Mouse (Mus musculus) retina, postnatal 7 days (tissue): ENCODE measurements around the gene Palm3.
"Not testable (repeated sequence)": the region's sequence is repeated elsewhere in the genome, so short reads cannot be mapped to it uniquely, and the experiment has no call there.

ENCODE experiments used
- DNase-seq: peaks from one replicate; pipeline ENCODE4 v3.0.0-alpha.2; 2012; ENCODE audit warnings: low read depth, low spot score

The Palm3 gene

DNA sequence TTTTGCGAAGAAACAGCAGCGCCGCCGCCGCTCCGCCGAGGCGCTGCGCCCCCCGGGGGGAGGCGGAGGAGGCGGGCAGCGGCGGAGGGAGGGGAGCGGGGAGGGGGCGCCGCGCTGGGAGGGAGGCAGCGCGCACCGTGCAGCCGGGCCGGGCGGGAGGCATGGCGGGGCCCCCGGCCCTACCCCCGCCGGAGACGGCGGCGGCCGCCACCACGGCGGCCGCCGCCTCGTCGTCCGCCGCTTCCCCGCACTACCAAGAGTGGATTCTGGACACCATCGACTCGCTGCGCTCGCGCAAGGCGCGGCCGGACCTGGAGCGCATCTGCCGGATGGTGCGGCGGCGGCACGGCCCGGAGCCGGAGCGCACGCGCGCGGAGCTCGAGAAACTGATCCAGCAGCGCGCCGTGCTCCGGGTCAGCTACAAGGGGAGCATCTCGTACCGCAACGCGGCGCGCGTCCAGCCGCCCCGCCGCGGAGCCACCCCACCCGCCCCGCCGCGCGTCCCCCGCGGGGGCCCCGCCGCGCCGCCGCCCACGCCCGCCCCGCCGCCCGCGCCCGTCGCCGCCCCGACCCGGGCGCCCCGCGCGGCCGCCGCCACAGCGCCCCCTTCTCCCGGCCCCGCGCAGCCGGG is 23.6 kb upstream of the Palm3 start, which contains the start of gene Samd1:
Samd1 (plus strand) TSS at position 162 of the 631 bp plus-strand sequence.
- DNase-seq = no peak

DNA sequence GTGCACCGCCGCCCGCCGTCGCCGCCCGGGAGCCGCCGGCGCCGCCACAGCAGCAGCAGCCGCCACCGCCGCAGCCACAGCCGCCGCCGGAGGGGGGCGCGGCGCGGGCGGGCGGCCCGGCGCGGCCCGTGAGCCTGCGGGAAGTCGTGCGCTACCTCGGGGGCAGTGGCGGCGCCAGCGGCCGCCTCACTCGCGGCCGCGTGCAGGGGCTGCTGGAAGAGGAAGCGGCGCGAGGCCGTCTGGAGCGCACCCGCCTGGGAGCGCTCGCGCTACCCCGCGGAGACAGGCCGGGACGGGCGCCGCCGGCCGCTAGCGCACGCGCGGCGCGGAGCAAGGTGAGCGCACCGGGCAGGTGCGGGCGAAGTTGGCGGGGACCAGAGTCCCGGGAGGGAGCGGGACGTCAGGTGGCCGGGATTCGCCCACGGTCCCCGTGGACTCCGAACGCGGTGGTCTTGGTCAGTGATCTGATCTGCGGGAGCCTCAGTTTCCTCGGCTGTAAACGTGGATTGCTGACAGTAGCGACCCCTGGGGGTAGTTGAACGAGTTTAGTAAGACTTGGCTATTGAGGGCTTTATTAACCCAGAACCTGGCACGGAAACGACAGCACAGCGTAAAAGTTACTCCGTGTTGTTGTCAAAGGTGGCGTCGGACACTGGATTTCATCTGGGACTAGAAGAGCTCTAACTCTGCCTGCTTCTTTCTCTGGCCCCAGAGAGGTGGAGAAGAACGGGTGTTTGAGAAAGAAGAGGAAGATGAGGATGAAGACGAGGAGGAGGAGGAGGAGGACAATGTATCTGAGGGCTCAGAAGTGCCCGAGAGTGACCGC is 22.8 kb upstream of the Palm3 start:
- DNase-seq = no peak

- DNase-seq = no peak
Measured at GRCm38 (mm10) chr8:83999057-83999705, 22.1 kb upstream of the Palm3 start.

DNA sequence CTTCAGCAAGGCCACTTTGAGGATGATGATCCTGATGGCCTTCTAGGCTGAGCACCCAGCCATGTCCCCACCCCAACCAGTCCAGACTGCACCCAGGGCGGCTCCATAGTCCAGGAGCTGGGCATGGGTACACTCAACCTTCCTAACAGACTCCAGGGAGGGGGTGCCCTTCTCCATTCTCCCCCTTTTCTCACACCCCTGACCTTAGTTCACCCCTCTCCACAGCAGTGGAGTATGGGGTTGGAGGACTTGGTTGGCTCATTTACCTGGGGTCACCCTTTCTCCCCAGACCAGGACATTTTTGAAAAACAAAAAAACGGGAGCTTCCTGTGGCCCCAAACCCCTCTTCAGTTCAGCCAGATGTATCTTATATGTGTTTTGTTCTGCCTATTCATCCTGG is 21.4 kb upstream of the Palm3 start:
- no peak for DNase-seq

DNA sequence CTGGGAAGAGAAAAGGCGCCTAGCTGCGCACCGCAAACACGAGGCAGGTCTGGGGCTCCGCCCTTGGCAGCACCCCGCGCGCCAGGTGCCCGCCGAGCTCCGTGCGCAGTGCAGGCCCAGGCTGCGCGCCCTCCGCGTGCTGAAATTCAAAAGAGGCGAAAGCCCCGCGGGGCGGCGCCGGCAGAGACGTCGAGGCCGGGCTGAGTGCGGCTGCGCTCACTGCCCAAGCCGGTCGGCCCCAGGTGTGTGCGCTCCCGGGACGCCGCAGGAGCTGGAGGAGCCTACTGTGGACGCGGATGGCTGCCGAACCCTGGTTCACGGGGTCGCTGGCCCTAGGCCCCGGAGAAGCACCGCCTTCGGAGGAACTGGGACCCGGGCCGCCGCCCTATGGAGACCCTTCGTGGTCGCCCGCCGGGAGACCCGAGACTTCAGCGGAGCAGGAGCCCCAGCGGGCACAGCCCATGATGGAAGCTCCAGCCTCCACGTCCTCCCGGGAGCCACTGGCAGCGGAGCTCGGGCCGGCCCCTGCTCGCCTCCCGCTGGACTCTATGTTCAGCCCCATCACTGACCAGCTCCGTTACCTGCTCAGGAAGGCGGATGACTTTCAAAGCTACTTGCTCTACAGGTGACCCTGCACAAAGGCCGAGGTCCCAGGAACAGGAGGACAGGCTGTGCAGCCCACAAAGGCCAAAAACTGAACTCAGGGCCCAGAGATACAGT is 19.8 kb upstream of the Palm3 start, which contains the start of gene 1700067K01Rik:
1700067K01Rik (plus strand) TSS at position 222 of the 720 bp plus-strand sequence.
- no peak for DNase-seq

GRCm38 (mm10) chr8:84002957-84003611 is 18.2 kb upstream of the Palm3 start:
- DNase-seq = no peak

DNA sequence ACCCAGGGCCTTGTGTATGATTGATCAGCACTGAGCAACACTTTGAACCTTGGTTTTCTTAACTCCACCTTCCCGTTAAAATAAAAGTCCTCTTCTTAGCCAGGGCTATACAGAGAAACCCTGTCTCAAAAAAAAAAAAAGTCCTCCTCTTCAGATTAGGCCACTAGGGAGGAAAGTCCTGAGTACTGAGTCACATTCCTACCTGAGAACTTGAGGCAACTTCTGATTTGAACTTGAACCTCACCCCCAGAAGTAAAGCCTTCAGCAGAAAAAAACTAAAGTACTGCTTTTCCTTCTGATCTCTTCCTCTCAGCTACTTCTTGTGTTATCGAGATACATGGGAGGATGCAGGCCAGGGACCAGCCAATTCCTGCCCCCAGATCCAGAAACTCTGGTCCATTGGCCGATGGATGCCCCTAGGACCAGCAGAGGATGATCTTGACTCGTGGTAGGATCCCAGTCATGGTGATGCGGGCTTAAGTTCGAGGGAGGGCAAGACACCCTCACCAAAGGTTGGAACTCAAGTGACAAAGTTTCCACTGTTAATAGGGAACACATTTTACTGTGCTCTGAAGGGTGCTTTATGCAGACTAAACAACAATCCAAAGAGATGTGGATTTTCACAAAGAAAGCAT is 17.5 kb upstream of the Palm3 start:
- DNase-seq = no peak

DNA sequence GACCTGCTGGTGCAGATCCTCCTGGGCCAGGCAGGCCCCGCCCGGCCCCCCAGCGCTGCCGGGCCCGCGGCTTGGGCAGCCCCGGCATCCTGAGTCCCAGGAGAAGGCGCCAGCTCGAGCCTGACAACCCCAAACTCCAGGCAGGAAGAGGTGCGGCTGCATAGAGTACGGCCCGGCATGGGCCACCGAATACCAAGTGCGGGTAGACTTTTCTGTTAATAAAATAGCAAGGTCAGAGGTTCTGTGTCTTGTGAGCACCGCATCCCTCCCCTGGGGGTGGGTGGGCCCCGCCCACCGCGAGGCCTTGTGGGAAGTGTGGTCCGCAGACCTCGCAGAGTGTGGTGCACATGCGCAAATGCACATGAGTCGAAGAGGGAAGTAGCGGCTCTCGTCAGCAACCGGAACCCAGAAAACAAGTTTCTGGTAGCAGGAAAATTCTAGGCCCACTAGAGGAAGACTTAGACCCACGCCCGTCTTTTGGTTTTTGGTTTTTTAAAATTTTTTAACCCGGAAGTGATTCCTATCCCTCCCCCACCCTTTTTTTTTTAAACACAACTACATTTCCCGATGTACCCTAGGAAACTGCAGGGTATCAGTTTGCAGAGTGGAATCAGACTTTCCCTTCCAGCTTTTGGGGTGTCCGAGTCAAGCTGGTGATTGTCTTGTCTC is 16.6 kb upstream of the Palm3 start:
- peak; percentile 79 for DNase-seq

DNA sequence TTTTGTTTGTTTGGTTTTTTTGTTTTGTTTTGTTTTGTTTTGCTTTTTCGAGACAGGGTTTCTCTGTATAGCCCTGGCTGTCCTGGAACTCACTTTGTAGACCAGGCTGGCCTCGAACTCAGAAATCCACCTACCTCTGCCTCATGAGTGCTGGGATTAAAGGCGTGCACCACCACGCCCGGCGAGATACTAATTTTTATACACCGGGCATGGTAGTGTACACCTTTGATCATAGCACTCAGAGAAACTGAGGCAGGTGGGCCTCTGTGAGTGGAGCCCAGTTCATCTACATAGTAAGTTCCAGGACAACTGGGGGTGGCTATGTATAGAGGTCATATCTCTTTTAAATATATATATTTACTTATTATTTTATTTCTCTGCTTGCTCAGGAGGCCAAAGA is 15.8 kb upstream of the Palm3 start:
- not testable (repeated sequence) for DNase-seq

DNA sequence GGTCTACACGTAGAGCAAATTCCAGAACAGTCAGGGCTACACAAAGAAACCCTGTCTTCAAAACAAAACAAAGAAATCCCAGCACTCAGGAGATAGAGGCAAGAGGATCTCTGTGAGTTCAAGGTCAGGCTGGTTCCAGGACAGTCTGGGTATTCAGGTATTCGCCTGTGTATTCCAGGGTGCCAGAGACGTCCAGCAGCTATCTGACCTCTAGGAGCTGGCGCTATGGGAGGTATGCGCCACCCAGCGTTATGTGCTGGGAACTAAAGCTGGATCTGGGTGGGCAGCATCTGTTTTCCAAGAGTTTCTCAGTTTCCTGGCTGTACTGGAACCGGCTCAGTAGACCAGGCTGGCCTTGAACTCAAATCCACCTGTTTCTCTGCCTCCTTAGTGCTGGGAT is 12.9 kb upstream of the Palm3 start:
- no peak for DNase-seq

GRCm38 (mm10) chr8:84009876-84010275 is 11.4 kb upstream of the Palm3 start:
- peak; percentile 73 for DNase-seq

DNA sequence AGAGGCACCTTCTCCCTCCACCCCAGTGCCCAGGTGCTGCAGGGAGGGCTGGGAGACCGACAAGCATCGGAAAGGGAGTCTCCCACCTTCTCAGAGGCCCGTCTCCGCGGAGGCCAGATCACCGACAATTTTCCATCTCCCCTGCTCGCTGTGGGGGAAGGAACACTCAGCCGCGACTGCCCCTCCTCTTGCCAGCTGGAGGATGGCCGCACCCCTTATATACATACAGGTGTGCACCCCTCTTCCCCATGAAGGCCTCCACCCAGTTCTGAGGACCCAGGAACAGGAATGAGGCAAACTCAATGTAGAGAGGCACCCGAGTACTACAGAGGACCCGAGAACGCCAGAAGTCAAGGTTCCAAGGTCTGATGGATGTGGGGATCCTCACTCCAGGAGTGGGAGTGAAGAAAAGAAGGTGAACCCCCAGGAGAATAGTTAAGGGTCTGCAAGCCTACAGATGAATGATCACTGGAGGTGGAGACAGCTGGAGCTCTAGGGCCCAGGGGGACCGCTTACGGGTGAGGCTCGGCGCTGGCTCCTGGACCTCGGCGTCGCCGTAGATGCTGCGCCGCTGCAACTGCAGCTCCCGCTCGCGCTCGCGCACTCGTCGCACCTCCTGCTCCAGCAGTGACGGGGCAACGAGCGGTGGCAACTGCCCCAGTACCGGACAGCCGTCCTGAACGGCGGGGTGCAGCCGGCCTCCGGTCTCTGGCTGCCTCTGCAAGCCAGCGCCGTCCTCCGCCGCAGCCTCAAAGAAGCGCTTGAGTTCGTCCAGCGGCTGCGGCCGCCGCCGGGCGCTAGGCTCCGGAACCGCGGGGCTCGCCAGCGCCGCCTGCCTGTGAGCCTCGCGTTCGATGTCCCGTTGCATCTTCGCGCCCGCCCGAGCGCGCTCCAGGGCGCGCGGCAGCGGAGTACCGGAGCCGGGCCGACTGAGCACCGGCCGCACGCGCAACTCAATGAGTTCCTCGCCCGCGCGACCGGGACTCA is 10.4 kb upstream of the Palm3 start:
- DNase-seq = peak; percentile 59

DNA sequence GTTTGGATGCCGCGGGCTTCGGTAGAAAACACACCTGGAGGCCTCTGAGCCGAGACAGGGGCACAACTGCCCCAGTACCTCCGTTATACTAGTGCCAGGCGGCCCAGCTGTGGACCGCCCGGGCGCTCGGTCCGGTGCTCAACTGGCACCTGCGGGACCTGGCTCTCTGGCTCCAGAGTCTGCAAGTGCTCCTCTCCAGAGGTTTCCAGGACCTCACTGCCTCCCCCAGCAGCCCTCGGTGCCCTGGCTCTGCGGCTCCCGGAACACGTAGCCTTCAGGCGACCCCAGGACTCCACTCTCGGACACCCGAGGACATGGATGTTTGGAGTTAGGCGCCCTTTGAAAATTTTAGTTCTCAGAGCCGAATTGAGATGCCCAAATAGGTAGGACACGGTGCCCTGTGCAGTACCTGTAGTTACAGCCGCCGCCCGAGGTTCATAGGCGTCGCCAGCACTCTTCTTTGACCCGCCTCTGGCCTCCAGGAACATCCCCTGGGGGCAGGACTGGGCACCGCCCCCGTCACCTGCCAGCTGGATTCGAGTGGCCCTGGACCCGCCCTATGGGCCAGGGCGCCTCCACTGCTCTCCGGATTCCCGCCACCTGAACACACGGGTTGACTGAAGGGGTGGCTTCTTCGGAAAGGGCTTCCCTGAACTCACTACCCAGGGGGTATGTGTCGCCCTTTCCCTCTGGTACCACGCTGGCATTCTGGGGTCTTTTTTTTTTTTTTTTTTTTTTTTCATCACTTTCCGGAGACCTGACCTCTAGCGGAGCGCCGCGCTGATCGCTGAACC is 9.4 kb upstream of the Palm3 start, which contains the start of gene 2210011C24Rik:
2210011C24Rik (minus strand) TSS at position 467 of the 794 bp plus-strand sequence.
- no peak for DNase-seq

GRCm38 (mm10) chr8:84012499-84013165 is 8.6 kb upstream of the Palm3 start:
- no peak for DNase-seq

DNA sequence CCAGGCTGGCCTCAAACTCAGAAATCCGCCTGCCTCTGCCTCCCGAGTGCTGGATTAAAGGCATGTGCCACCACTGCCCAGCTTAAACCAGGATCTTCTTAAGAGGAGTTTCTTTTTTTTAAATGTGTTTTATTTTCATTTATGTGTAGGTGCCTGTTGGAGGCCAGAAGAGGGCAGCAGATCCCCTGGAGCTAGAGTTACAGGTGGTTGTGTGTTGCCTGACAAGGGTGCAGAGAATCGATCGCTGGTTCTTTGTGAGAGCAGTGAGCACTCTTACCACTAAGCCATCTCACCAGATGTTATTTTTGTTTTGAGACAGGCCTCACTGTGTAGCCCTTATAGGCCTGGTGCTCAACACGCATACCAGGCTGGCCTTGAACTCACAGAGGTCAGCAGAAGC is 5.4 kb upstream of the Palm3 start:
- DNase-seq = no peak

DNA sequence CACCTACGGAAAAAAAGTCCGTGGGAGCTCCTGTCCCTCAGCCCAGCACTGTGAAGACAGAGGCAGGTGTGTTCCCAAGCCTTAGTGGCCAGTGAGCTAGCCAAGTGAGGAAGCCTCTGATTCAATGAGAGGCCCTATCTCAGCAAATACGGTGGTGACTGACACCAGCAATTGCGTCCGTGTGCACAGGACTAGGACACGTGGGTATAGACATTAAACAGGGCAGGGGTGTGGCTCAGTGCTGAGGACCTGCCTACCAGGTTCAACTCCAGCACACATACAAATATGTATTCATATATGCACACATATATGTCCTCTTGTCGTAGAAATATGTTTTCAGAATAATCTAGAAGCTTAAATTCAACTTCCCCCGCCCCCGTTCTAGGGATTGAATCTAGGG is 1.5 kb upstream of the Palm3 start:
- DNase-seq = no peak

DNA sequence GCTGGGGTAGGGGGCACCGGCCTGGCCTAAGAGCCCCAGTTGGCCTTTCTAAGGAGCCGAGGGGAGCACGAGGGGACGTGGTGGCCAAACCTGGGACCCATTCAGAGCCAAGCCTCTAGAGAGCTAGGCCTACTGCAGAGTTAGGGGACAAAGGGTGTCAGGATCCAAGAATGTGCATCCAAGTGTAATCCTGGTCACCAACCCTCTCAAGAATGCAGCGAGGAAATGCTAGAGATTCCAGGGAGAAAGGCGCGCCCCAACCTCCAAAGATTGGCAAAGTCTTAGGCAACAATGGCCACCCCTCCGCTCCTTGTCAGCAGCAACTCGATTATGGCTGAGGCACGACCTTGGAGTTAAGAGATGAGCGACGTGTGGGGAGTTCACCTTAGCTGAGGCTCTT is 298 bp downstream of the Palm3 start:
- no peak for DNase-seq

- DNase-seq = no peak
Measured at GRCm38 (mm10) chr8:84023085-84023484, 1.8 kb downstream of the Palm3 start.
